In genomic region chr8:126267118-126267517, GRCm38 (mm10) we compare ENCODE assay signal across 8 mouse cellular contexts. TPM values are rescaled to one million over a fixed set of nuclear protein-coding genes. Genes with fewer than 3 reads are reported as not detected.
DNase-seq lines count a peak whose midpoint lies in the region; ATAC-seq and TF ChIP-seq lines count a peak whose summit lies in the region.

No protein-coding gene starts in this region.

- H3K27me3 ChIP-seq in neural tube, embryonic 15.5 days (replicated peaks): no peaks in the 10 kb centered on the region
- H3K27me3 ChIP-seq in midbrain, embryonic 13.5 days: 0 out of 2 replicates have a peak, but pooled peaks cover 5% of the 10 kb centered on the region

- no peak overlapping the region for H3K9ac ChIP-seq in neural tube, embryonic 15.5 days (replicated peaks)
- H3K9ac ChIP-seq in midbrain, embryonic 13.5 days (replicated peaks): no peak overlapping the region

- H3K36me3 ChIP-seq in neural tube, embryonic 15.5 days: no peaks in the 10 kb centered on the region
- no peaks in the 10 kb centered on the region for H3K36me3 ChIP-seq in midbrain, embryonic 13.5 days

- 39% methylated on average over 8 of the region's 8 CpGs for WGBS in neural tube, embryonic 15.5 days
- WGBS in midbrain, embryonic 13.5 days: 31% methylated on average over 8 of the region's 8 CpGs

- H3K27ac ChIP-seq in gastrocnemius, adult 2 months: no peak overlapping the region
- H3K27ac ChIP-seq in neural tube, embryonic 15.5 days (replicated peaks): no peak overlapping the region
- H3K27ac ChIP-seq in midbrain, embryonic 13.5 days: no peak overlapping the region

- peak; percentile 65 for TF ChIP-seq CTCF in gastrocnemius, adult 2 months (IDR thresholded peaks at IDR 0.05)

- intact Hi-C loops in gastrocnemius, adult 2 months (cut with DNase I): no loop called here

- no peak for DNase-seq in gastrocnemius, adult 2 months
- no peak for DNase-seq in gastrocnemius, adult 18-20 months (ENCODE audit: low spot score)
- DNase-seq in 3T3-L1 (ENCODE audit: low read depth, low spot score): peak; percentile 60
- DNase-seq in adrenal gland, postnatal 25 days: peak; percentile 21
- DNase-seq in forelimb bud, embryonic 11.5 days (ENCODE audit: low read depth, low spot score): peak; percentile 13
- DNase-seq in gastrocnemius, postnatal 4 days (ENCODE audit: low spot score in 2 of 2): no peak

- no peak for ATAC-seq in neural tube, embryonic 15.5 days (ENCODE audit: low FRiP score)
- no peak for ATAC-seq in midbrain, embryonic 13.5 days

- H3K4me1 ChIP-seq in neural tube, embryonic 15.5 days: no peaks in the 10 kb centered on the region
- no peaks in the 10 kb centered on the region for H3K4me1 ChIP-seq in midbrain, embryonic 13.5 days (replicated peaks)

- H3K9me3 ChIP-seq in neural tube, embryonic 15.5 days (replicated peaks): no peaks in the 10 kb centered on the region
- no peaks in the 10 kb centered on the region for H3K9me3 ChIP-seq in midbrain, embryonic 13.5 days

- no peak overlapping the region for H3K4me3 ChIP-seq in gastrocnemius, adult 2 months
- H3K4me3 ChIP-seq in neural tube, embryonic 15.5 days (replicated peaks): no peak overlapping the region
- H3K4me3 ChIP-seq in midbrain, embryonic 13.5 days (replicated peaks): no peak overlapping the region

- H3K4me2 ChIP-seq in neural tube, embryonic 15.5 days: no peak overlapping the region
- H3K4me2 ChIP-seq in midbrain, embryonic 13.5 days (replicated peaks): no peak overlapping the region

RNA-seq across cellular contexts. Expression of gene Slc35f3, which starts 31.2 kb away (rescaled TPM):
- not detected for total RNA-seq in gastrocnemius, adult 2 months (2021)
- total RNA-seq in gastrocnemius, adult 18-20 months (2021): under 1 TPM in 1 of 2 experiments, not detected in 1; 0.33 TPM
- total RNA-seq in adrenal gland, postnatal 25 days (2021): 1.4 and 3.5 TPM in 2 replicates
- 4.8 and 5.3 TPM in 2 replicates for polyA plus RNA-seq in neural tube, embryonic 15.5 days (2015; fragmentation: Nextera tagmentation; extraction: Ambion mirVana)
- under 1 TPM; 0.29 to 0.37 TPM for total RNA-seq in gastrocnemius, postnatal 4 days (2021)
- polyA plus RNA-seq in midbrain, embryonic 13.5 days (2015; fragmentation: Nextera tagmentation; extraction: Ambion mirVana): 0.54 and 0.75 TPM in 2 replicates

Comparison
In these comparisons a context has a peak if more than half of its experiments do, and no peak if none do; other contexts are left out.
1. DNase-seq: peak in 3T3-L1 (single experiment), adrenal gland, postnatal 25 days (single experiment) and forelimb bud, embryonic 11.5 days (single experiment); none in gastrocnemius, adult 2 months (single experiment), gastrocnemius, adult 18-20 months (single experiment) and gastrocnemius, postnatal 4 days (0 of 2).